Mouse (Mus musculus) heart, embryonic 16.5 days (tissue): ENCODE measurements at regions not wholly inside any gene's neighbourhood (a gene's known extent, or its start where the extent isn't known, plus 50 kb on each side); places are given as distances from the start of the nearest gene placed in this dataset.

Experiments
- ATAC-seq: fragments of 200-750 bp; cut with Nextera tagmentation; replicated peaks from 2 replicates; pipeline ENCODE4 v1.8.0; 2017; ENCODE audit warnings: moderate number of reproducible peaks; ENCODE audit not compliant: insufficient read depth, low FRiP score; ENCODE audit errors: extremely low read depth
- H3K27ac ChIP-seq: fragments of 300-500 bp; sonication (generic); 2 replicates; pipeline ENCODE4 v1.5.1; 2014; ENCODE audit warnings: mild to moderate bottlenecking, low read length, control low read depth, moderate library complexity
- H3K27me3 ChIP-seq: fragments of 300-500 bp; sonication (generic); 2 replicates; pipeline ENCODE4 v1.6.1; 2014; ENCODE audit warnings: low read length, mixed read lengths; ENCODE audit not compliant: control insufficient read depth, insufficient read depth
- H3K36me3 ChIP-seq: fragments of 300-500 bp; sonication (generic); 2 replicates; pipeline ENCODE4 v1.6.1; 2014; ENCODE audit not compliant: control insufficient read depth, insufficient read depth
- H3K4me1 ChIP-seq: fragments of 300-500 bp; sonication (generic); 2 replicates; pipeline ENCODE4 v1.6.1; 2014; ENCODE audit warnings: low read length, mixed read lengths; ENCODE audit not compliant: control insufficient read depth, insufficient read depth
- H3K4me2 ChIP-seq: fragments of 300-500 bp; sonication (generic); 2 replicates; pipeline ENCODE4 v1.6.1; 2014; ENCODE audit warnings: low read depth, mild to moderate bottlenecking, control low read depth, low read length
- H3K4me3 ChIP-seq: fragments of 300-500 bp; sonication (generic); 2 replicates; pipeline ENCODE4 v1.5.1; 2014; ENCODE audit warnings: mild to moderate bottlenecking, control low read depth, low read length
- H3K9ac ChIP-seq: fragments of 300-500 bp; sonication (generic); 2 replicates; pipeline ENCODE4 v1.6.1; 2014; ENCODE audit warnings: low read length, control low read depth
- H3K9me3 ChIP-seq: fragments of 300-500 bp; sonication (generic); replicated peaks from 2 replicates; pipeline ENCODE4 v1.6.1; 2016; ENCODE audit warnings: low read length; ENCODE audit not compliant: control insufficient read depth
- WGBS: fragments of 180-500 bp; shearing (Covaris S2); extraction: QIAGEN DNeasy Blood & Tissue Kit; methylation state at CpG from one replicate; pipeline ENCODE4 v1.1.7; 2014; 5-methylcytosine and 5-hydroxymethylcytosine counted together

- Histone ChIP-seq H3K36me3 (no peaks in the 10 kb centered on the region), H3K4me2 (no peak overlapping the region), H3K9me3 (no peaks in the 10 kb centered on the region), H3K4me1 (no peaks in the 10 kb centered on the region), H3K27ac (no peak overlapping the region), H3K9ac (no peak overlapping the region), H3K27me3 (no peaks in the 10 kb centered on the region), H3K4me3 (no peak overlapping the region)
- 83% methylated on average over 12 of the region's 12 CpGs for WGBS
- no peak for ATAC-seq
Observed at GRCm38 (mm10) chr1:105150624-105151465, 205.7 kb downstream of the Rnf152 start.

GRCm38 (mm10) chr1:105148792-105149191, 207.7 kb downstream of the Rnf152 start:
- no peak for ATAC-seq
- Histone ChIP-seq H3K4me3 (no peak overlapping the region), H3K27ac (no peak overlapping the region), H3K36me3 (no peaks in the 10 kb centered on the region), H3K27me3 (no peaks in the 10 kb centered on the region), H3K4me2 (no peak overlapping the region), H3K4me1 (no peaks in the 10 kb centered on the region), H3K9ac (no peak overlapping the region), H3K9me3 (no peaks in the 10 kb centered on the region)
- WGBS = 81% methylated on average over 2 of the region's 2 CpGs

GRCm38 (mm10) chr1:105148048-105148447, 208.5 kb downstream of the Rnf152 start:
- Histone ChIP-seq H3K4me1 (no peaks in the 10 kb centered on the region), H3K36me3 (no peaks in the 10 kb centered on the region), H3K9ac (no peak overlapping the region), H3K4me2 (no peak overlapping the region), H3K27ac (no peak overlapping the region), H3K9me3 (no peaks in the 10 kb centered on the region), H3K27me3 (no peaks in the 10 kb centered on the region), H3K4me3 (no peak overlapping the region)
- no peak for ATAC-seq

- no peaks in the 10 kb centered on the region for H3K36me3 ChIP-seq
- peaks cover 4% of the 10 kb centered on the region; the same call in 1 of the 2 replicates for H3K9me3 ChIP-seq
- H3K27ac ChIP-seq = no peak overlapping the region
- ATAC-seq = no peak
- H3K4me3 ChIP-seq = no peak overlapping the region
- no peak overlapping the region for H3K9ac ChIP-seq
- no peaks in the 10 kb centered on the region for H3K4me1 ChIP-seq
- no peak overlapping the region for H3K4me2 ChIP-seq
- H3K27me3 ChIP-seq = no peaks in the 10 kb centered on the region
- WGBS = 55% methylated on average over 4 of the region's 4 CpGs
Observed at GRCm38 (mm10) chr1:105123936-105124335, 232.6 kb downstream of the Rnf152 start.

- no peak for ATAC-seq
- Histone ChIP-seq H3K4me2 (no peak overlapping the region), H3K4me3 (no peak overlapping the region), H3K36me3 (no peaks in the 10 kb centered on the region), H3K27ac (peak overlapping the region; percentile 30), H3K27me3 (no peaks in the 10 kb centered on the region), H3K9ac (no peak overlapping the region), H3K9me3 (no peaks in the 10 kb centered on the region), H3K4me1 (peaks cover 5% of the 10 kb centered on the region; the same call in 1 of the 2 replicates)
- WGBS = 76% methylated on average over 2 of the region's 2 CpGs
Observed at GRCm38 (mm10) chr1:105117888-105118287, 238.6 kb downstream of the Rnf152 start.

- H3K9ac ChIP-seq = no peak overlapping the region
- H3K9me3 ChIP-seq = no peaks in the 10 kb centered on the region
- no peaks in the 10 kb centered on the region for H3K27me3 ChIP-seq
- no peak overlapping the region for H3K4me2 ChIP-seq
- no peak overlapping the region for H3K4me3 ChIP-seq
- H3K36me3 ChIP-seq = no peaks in the 10 kb centered on the region
- 83% methylated on average over 3 of the region's 3 CpGs for WGBS
- ATAC-seq = no peak
- peaks cover 5% of the 10 kb centered on the region; the same call in 1 of the 2 replicates for H3K4me1 ChIP-seq
- H3K27ac ChIP-seq = no peak overlapping the region
Observed at GRCm38 (mm10) chr1:105116231-105116630, 240.3 kb downstream of the Rnf152 start.

- H3K27me3 ChIP-seq = no peaks in the 10 kb centered on the region
- H3K4me3 ChIP-seq = no peak overlapping the region
- H3K9me3 ChIP-seq = no peaks in the 10 kb centered on the region
- H3K4me2 ChIP-seq = no peak overlapping the region
- no peak overlapping the region for H3K9ac ChIP-seq
- WGBS = 83% methylated on average over 6 of the region's 6 CpGs
- ATAC-seq = no peak
- H3K27ac ChIP-seq = no peak overlapping the region
- peaks cover 5% of the 10 kb centered on the region; the same call in 1 of the 2 replicates for H3K4me1 ChIP-seq
- no peaks in the 10 kb centered on the region for H3K36me3 ChIP-seq
Observed at GRCm38 (mm10) chr1:105115391-105115790, 241.1 kb downstream of the Rnf152 start.

GRCm38 (mm10) chr1:105114835-105115234, 241.7 kb downstream of the Rnf152 start:
- no peak for ATAC-seq
- 80% methylated on average over 3 of the region's 3 CpGs for WGBS
- no peaks in the 10 kb centered on the region for H3K9me3 ChIP-seq

GRCm38 (mm10) chr1:105112762-105113525, 243.6 kb downstream of the Rnf152 start:
- Histone ChIP-seq H3K4me3 (no peak overlapping the region), H3K4me2 (no peak overlapping the region), H3K4me1 (peaks cover 3% of the 10 kb centered on the region; the same call in 1 of the 2 replicates), H3K9me3 (no peaks in the 10 kb centered on the region), H3K27ac (no peak overlapping the region), H3K9ac (no peak overlapping the region), H3K36me3 (no peaks in the 10 kb centered on the region), H3K27me3 (no peaks in the 10 kb centered on the region)
- ATAC-seq = no peak
- 71% methylated on average over 1 of the region's 1 CpGs for WGBS

More at GRCm38 (mm10) chr1:105114835-105115234, 241.7 kb downstream of the Rnf152 start:
- Histone ChIP-seq H3K9ac (no peak overlapping the region), H3K4me2 (no peak overlapping the region), H3K27me3 (no peaks in the 10 kb centered on the region), H3K36me3 (no peaks in the 10 kb centered on the region), H3K4me1 (peaks cover 5% of the 10 kb centered on the region; the same call in 1 of the 2 replicates), H3K4me3 (no peak overlapping the region), H3K27ac (no peak overlapping the region)
